Mouse (Mus musculus): ENCODE measurements around the gene Mical2.

DNA sequence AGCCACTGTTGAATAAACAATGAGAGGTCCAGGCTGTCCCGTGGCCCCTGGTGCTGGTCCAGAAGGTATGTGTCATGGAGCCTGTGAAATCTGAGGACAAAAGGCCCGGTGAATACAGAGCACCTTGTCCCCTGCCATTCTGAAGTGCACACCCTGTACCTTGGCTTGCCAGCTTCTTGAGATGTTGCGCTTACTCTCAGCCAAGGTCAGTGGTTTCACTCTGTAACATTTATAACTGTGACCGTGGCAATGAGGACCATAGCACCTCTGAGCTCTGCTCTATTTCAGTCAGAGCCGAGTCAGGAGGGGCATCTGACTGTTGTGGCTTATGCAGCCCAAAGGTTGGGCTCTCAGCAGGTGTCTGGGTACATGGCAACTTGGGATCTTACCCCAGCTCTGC is 31.4 kb upstream of the Mical2 start:
- TF ChIP-seq CTCF (conservative IDR thresholded peaks at IDR 0.05; ENCODE audit: low read length) (no peak), POU5F1 (IDR thresholded peaks at IDR 0.05; ENCODE audit: borderline replicate concordance, low read length) (no peak)

Measured in E14TG2a.4 (cell line).